Mouse (Mus musculus) embryo, embryonic 11.5 days (tissue): ENCODE results near the gene Ang4.
"Not testable (repeated sequence)": the region's sequence is repeated elsewhere in the genome, so short reads cannot be mapped to it uniquely, and the experiment has no call there.

Source experiments
- DNase-seq: peaks from one replicate; pipeline ENCODE4 v3.0.0-alpha.2; 2012; ENCODE audit warnings: low read depth, low spot score

Ang4 gene

DNA sequence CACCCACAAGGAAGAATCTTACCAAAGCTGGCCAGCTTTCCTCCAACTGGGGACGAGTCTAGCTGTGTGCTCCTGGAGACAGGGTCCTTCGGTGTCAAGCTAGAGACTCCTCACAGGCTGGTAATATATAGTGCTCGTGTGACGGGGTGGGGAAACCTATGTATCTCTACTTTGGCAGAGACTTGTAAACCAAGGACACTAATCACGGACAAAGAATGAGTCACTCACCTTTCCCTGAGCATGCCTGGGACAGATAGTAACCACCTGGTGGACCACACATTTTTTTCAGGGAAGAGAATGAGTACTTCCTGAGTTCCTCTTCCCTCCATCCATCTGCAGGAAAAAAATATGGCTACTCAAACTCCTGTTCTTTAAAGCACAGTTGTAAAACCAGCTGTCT is at the start of gene Ang4:
Gene Ang4, minus strand, starts transcription at position 101 of the 400 bp plus-strand sequence.
- no peak for DNase-seq

DNA sequence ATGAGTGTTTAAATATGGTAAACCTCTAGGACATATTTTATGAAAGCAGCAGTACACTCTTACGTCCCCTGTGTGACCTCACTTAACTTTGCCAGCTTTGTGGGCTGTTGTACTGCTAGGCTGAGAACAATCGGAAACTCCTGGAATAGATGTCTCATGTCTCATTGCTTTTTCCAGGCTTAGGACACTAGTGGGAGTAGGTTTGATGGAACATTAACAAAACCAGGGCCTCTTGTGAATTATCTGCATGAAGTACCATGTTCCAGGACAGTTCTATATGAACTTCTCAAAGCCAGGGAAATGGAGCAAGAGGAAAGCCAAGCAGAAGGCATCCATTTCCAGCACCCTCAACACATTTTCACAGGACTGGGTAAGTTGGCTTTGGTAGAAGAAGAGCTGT is 26.4 kb upstream of the Ang4 start, which contains the start of gene AY358078:
Gene AY358078, plus strand, starts transcription at position 301 of the 400 bp plus-strand sequence.
- no peak for DNase-seq

DNA sequence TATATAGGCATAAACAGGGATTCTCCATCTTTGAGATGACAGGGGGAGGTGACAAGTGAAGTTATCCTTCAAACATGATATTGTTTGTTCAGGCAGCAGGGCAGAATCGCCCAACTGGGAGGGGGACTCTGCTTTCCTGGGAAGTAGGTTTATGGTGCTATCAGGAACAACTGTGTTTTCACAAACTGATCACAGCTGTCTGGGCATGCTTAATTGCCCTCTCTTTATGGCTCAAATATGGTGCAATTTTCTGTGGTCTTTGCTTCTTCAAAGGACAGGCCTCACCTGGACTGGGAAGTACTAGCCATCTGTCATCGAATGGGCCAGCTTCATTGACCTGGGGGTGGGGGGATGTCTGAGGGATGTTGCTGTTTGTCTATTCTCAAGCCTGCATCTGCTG is 20.7 kb upstream of the Ang4 start:
- no peak for DNase-seq

DNA sequence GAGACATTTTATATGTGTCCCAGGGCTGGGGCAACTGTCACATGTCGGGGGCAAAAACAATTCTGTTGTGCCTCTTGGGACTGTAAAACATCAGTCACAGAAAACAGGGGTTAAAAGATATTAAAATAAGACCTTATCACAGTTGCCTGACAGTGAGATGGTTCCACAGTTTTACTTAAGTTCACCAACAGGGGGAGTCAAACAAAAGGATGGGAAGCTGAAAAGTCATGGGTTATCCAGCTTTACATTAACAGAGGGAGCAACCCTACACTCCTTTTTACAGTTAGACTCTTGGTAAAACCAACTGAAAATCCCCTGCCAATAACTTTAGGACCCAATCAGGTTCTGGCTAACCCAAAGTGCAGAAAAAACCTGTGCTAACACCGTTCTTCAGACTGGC is 15.8 kb upstream of the Ang4 start:
- no peak for DNase-seq

DNA sequence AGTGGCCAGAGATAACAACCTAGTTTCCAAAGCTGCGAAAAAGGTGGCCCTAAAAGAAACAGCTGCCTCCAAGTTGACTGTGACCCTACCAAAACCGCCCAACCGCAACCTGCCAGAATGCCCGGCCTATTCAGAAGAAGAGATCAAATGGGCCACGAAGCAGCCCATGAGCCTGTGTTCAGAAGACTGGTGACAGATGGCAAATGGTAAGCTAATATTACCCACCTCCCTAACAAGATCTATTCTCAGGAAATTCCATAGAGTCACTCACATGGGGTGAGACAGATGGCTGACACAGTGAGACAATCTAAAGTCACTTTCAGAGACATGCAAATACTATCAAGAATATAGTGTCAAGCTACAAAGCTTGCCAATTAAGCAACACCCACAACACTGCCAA is 13.7 kb upstream of the Ang4 start:
- no peak for DNase-seq

DNA sequence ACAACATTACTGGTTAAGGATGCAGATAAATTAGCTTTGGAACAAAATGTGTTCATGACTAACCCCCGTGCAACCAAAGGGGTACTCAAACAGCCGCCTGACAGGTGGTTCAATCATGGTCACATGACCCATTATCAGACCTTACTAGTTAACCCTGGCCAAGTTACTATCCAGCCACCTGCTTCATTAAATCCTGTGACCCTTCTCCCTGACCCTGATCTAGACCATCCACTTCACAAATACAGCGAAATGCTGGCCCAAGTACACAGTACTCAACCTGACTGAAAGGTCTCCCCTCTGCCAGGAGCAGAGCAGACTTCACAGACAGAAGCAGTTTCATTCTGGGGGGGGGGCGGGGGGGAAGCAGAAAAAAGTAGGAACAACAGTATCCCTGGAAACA is 12.9 kb upstream of the Ang4 start:
- DNase-seq = no peak

DNA sequence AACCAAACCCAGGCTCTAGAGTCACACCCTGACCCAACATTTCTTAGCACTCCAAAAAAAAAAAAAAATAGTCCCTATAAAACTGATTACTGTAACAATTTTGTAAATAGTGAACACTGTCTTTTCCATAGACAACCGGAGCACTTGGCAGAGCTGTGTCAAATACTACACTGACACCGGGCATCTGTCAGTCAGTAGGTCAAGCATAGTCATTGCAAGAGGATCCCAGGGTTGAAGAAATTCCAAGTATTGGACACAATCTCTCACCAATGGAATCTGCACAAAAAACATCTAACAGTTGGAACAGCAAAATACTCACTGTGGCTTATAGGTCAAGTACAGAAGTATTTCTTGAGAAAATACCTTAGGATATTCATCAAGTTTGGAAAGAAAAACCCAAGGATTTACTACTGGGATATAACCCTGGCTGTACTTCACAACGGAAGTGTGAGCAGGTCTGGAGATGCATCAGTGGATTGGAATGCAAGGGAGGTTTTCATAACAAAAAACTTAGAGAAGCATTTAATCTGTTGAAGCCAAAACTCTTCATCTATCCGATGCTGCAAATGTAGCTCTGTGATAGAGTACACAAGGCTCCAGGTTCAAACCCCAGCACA is 5.6 kb upstream of the Ang4 start:
- no peak for DNase-seq

DNA sequence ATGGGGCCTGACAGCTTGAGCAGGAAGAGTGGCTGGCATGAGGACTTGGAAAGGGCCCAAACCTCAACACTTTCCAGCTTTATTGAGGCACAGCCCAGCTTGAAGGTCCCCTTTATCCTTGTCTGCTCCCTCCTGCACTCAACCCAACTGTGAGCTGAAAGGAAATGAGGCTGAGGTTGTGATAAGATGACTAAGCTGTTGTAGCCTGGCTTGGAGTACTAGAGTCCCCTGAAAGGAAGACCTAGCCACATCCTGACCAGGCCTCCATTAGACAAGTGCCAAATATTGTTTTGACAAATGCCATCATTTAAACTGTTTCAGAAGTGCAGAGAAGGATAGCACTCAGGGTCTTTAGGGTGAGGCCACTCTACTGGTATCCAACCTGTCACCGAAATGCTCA is 4.4 kb upstream of the Ang4 start:
- DNase-seq = no peak

DNA sequence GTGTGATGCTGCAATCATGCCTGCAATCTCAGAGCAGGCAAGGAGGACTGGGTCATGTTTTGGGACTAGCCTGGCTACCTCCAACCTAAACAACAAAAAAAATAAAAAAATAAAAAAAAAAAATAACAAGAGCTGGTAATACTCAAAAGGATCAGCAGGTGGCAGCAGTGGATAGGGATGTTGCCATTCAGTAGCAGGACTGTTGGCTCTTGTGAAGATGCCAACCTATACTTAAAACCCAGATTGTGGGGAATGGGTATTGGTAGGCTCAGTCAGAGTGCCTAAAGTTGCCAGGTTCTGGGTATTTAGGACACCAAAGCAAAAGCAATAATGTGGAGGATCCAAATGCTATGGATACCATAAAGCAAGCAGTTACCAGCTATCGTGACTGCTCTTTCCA is 2.0 kb downstream of the Ang4 start:
- DNase-seq = not testable (repeated sequence)

DNA sequence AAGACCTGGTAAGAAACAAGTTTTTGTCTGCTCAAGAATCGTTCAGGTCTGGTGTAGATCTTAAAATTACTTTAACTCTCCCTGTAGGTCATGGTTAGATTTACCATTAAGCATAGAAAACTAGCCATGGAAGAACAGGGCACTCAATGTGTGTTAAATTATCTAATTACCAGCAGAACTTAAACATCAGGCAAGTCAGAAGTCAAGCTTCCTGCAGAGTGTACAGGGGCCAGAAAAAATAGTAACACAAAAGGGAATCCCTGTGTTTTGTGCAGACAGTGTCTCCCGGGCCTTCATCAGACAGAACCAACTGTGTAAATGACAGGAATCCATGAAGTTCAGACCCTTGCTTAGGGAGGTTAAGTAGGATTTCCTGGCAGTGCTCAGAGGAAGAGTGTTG is 17.4 kb downstream of the Ang4 start:
- DNase-seq = no peak

DNA sequence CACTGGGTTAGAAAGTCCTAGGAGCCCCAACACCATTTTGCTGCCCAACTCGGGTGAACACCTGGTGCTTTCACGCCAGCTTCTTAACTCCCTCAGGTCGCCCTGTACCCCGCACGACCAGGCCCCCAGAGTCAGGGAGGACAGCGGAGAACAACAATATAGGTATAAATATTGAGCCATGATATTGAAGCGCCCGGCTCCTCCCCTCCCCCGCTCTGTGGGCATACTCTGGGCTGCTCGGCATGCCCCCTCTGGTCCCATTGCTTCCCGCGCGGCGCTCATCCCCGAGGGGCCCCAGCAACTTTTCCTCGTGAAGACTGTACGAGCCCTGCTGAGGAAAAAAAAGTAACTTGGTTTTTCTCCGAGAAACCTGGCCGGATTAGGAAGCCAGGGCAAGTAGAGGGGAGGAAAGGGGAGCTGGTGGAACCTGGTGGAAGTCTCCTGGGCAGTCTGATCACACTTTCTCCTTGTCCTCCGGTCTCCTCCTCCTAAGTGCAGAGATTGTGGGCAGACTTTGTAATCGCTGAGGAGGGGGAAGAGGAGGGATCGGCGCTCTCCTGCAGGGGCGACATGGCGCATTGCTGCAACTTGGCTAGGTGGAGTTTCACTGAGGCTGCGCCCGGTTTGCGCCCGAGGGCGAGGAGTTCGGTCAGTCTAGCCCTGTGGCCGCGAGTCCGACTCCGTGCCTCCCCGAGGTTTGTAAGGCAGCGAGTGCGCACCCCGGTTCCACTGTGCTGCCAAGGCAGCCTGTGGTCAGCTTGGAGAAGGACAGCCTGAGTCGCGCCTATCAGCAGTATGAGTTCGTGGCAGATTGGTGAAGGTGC is 32.8 kb downstream of the Ang4 start:
- DNase-seq = no peak

DNA sequence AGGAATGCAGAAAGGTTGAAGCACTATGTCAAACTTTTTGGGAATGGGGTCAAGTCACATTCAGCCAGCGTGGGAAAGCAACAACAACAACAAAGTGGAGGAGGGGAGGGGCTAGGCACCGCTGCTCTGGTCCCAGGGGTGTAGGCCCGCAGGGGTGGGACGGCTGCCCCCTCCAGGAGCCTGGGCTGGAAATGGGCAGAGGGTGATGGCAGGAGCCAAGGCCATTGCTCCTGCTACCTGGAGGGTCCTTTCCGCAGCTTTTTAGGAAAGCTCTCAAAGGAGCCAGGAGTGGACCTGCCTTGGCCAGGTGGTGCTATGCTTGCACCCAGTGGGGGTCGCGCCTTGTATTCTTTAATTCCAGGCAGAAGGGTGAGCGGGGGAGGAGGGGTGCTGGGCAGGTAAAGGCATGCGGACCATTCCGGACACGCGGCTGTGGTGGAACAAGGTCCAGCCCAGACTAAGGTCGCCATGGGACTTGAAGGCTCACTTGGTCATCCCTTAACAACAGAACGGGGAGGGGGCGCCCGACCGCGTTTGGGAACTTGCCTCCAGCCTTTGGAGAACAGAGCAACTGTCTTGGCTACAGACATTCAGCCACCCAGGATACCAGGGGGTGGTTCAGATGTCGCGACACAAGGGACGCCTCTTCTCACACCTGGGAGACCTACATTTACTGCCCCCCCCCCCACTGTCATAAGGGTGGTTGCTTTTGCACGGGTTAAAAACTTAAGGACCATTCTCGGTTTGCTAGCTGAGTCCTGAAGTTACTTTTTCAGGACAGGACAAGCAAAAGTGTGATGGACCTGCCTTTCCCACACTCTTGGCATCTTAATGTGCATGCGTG is 34.0 kb downstream of the Ang4 start:
- DNase-seq = no peak

DNA sequence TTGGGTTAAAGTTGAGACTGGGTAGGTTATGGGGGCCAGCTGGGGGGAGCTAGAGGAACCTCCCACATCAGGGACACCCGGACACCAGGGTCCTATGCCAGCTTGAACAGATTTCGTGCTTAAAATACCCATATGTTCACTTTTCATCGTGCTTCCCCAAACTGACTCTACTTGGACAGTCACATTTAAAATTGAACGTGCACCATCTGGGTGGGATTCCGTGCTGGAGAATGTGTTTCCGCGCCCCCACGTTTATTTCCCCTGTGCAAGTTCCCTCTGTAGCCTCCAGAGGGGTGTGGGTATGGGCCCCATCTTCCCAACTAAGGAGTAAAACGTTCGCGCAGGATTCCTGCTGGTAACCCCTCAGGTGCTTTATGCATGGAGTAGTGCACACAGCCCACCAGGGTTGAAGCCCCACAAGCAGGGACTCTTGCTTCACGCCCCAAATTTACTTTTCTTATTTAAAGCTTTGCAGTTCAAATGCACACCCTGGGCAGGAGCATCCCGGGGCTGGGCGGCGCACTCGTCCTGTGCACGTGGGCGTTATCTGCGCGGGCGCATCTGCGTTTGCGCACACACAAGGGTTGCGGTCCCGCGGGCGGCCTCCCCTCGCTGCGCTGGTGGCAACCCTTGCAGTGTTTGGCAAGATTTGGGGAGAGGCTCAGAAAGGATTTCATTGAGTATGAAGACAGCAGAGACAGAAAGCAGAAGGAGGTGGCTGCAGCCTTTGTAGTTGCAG is 34.8 kb downstream of the Ang4 start:
- no peak for DNase-seq

DNA sequence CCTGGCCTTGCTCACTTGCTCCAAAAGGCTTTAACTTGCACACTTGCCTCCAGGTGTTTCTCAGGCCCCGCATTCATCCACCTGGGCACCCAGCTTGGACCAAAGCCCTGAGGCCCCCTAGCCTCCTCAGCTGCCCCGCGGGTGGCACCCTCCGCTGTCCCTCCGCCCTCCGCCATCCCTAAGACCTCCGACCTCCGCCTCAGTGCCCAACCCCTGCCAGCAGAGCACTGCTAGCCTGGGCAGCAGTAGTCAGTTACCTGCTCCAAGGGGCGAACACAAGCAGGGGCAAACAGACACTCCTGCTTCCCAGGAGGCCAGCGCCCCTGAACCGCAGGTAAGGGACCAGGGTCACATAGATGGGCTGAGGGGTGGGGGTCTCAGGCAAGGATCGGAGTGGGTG is 35.4 kb downstream of the Ang4 start:
- DNase-seq = no peak

DNA sequence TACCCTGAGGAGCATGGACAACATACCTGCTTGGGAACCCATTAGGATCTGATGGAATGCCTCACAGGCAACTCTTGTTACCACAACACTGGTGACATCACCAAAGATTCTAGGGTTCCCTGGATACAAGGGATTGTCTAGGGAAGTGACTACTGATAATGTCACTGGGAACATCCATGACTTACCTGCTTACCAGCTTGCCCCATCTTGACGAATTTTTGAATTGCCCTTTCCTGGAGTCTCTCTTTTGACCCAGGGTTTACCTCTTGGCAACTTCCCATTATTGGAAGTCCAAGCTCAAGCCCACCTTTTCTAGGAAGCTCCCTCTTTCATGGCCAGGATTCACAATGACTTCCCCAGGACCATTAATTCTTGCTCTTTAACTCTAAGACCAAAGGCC is 56.3 kb downstream of the Ang4 start, which contains the start of gene Gm5800:
Gene Gm5800, minus strand, starts transcription at position 101 of the 400 bp plus-strand sequence.
- no peak for DNase-seq
